Mouse (Mus musculus): Measurements from ENCODE around the gene Coil. TPM values are rescaled to one million over a fixed set of nuclear protein-coding genes. Genes with fewer than 3 reads are reported as not detected.
"Not testable (repeated sequence)": the region's sequence is repeated elsewhere in the genome, so short reads cannot be mapped to it uniquely, and the experiment has no call there.

Gene Coil
- polyA plus RNA-seq, 1 experiment from 2014 or later: 21.3 TPM

GRCm38 (mm10) chr11:89034592-89034991 is 64.5 kb downstream of the Coil start:
- Histone ChIP-seq H3K9ac (ENCODE audit: low read length) (no peak overlapping the region), H3K36me3 (ENCODE audit: control insufficient read depth, insufficient read depth, low read length) (no peaks in the 10 kb centered on the region), H3K27ac (ENCODE audit: low read depth, low read length) (no peak overlapping the region), H3K4me2 (ENCODE audit: low read depth) (no peak overlapping the region), H3K9me3 (ENCODE audit: control insufficient read depth, low read length) (no peaks in the 10 kb centered on the region), H3K4me3 (ENCODE audit: low read depth, low read length) (no peak overlapping the region), H3K27me3 (ENCODE audit: control insufficient read depth, insufficient read depth, low read length) (no peaks in the 10 kb centered on the region), H3K4me1 (ENCODE audit: control insufficient read depth, insufficient read depth, low read length) (no peaks in the 10 kb centered on the region)
- DNase-seq (ENCODE audit: low spot score) (no peak), ATAC-seq (ENCODE audit: insufficient read depth, low FRiP score, low TSS enrichment) (no peak)

GRCm38 (mm10) chr11:89035552-89035951 is 65.5 kb downstream of the Coil start:
- Histone ChIP-seq H3K9ac (ENCODE audit: low read length) (no peak overlapping the region), H3K27me3 (ENCODE audit: control insufficient read depth, insufficient read depth, low read length) (no peaks in the 10 kb centered on the region)

GRCm38 (mm10) chr11:89038496-89038895 is 68.4 kb downstream of the Coil start:
- 85% methylated on average over 6 of the region's 6 CpGs for WGBS
- ATAC-seq (ENCODE audit: insufficient read depth, low FRiP score, low TSS enrichment): no peak
- H3K4me1 ChIP-seq (ENCODE audit: control insufficient read depth, insufficient read depth, low read length): no peaks in the 10 kb centered on the region

More at GRCm38 (mm10) chr11:89035552-89035951, 65.5 kb downstream of the Coil start:
- H3K9me3 ChIP-seq (ENCODE audit: control insufficient read depth, low read length): no peaks in the 10 kb centered on the region
- WGBS: 86% methylated on average over 3 of the region's 3 CpGs
- ATAC-seq (ENCODE audit: insufficient read depth, low FRiP score, low TSS enrichment) (no peak), DNase-seq (ENCODE audit: low spot score) (no peak)
- peaks cover 2% of the 10 kb centered on the region; the same call in 1 of the 2 replicates for H3K36me3 ChIP-seq (ENCODE audit: control insufficient read depth, insufficient read depth, low read length)
- H3K4me2 ChIP-seq (ENCODE audit: low read depth): no peak overlapping the region
- no peak overlapping the region for H3K4me3 ChIP-seq (ENCODE audit: low read depth, low read length)
- H3K4me1 ChIP-seq (ENCODE audit: control insufficient read depth, insufficient read depth, low read length): no peaks in the 10 kb centered on the region
- no peak overlapping the region for H3K27ac ChIP-seq (ENCODE audit: low read depth, low read length)

GRCm38 (mm10) chr11:89039325-89039724 is 69.3 kb downstream of the Coil start:
- H3K9me3 ChIP-seq (ENCODE audit: control insufficient read depth, low read length): no peaks in the 10 kb centered on the region
- DNase-seq (ENCODE audit: low spot score) (peak; percentile 54), ATAC-seq (ENCODE audit: insufficient read depth, low FRiP score, low TSS enrichment) (no peak)
- no peaks in the 10 kb centered on the region for H3K27me3 ChIP-seq (ENCODE audit: control insufficient read depth, insufficient read depth, low read length)
- H3K9ac ChIP-seq (ENCODE audit: low read length): no peak overlapping the region
- no peaks in the 10 kb centered on the region for H3K4me1 ChIP-seq (ENCODE audit: control insufficient read depth, insufficient read depth, low read length)
- no peak overlapping the region for H3K4me2 ChIP-seq (ENCODE audit: low read depth)
- peaks cover 2% of the 10 kb centered on the region; the same call in 1 of the 2 replicates for H3K36me3 ChIP-seq (ENCODE audit: control insufficient read depth, insufficient read depth, low read length)
- no peak overlapping the region for H3K27ac ChIP-seq (ENCODE audit: low read depth, low read length)
- 40% methylated on average over 3 of the region's 3 CpGs for WGBS
- no peak overlapping the region for H3K4me3 ChIP-seq (ENCODE audit: low read depth, low read length)

More at GRCm38 (mm10) chr11:89038496-89038895, 68.4 kb downstream of the Coil start:
- H3K4me2 ChIP-seq (ENCODE audit: low read depth): no peak overlapping the region
- no peak for DNase-seq (ENCODE audit: low spot score)
- H3K9me3 ChIP-seq (ENCODE audit: control insufficient read depth, low read length): no peaks in the 10 kb centered on the region
- H3K27ac ChIP-seq (ENCODE audit: low read depth, low read length): no peak overlapping the region
- no peak overlapping the region for H3K9ac ChIP-seq (ENCODE audit: low read length)
- no peak overlapping the region for H3K4me3 ChIP-seq (ENCODE audit: low read depth, low read length)
- H3K27me3 ChIP-seq (ENCODE audit: control insufficient read depth, insufficient read depth, low read length): no peaks in the 10 kb centered on the region
- H3K36me3 ChIP-seq (ENCODE audit: control insufficient read depth, insufficient read depth, low read length): peaks cover 2% of the 10 kb centered on the region; the same call in 1 of the 2 replicates

- not testable (repeated sequence) for ATAC-seq (ENCODE audit: insufficient read depth, low FRiP score, low TSS enrichment); H3K27ac ChIP-seq (ENCODE audit: low read depth, low read length); H3K9ac ChIP-seq (ENCODE audit: low read length); H3K4me2 ChIP-seq (ENCODE audit: low read depth); H3K36me3 ChIP-seq (ENCODE audit: control insufficient read depth, insufficient read depth, low read length); DNase-seq (ENCODE audit: low spot score); H3K9me3 ChIP-seq (ENCODE audit: control insufficient read depth, low read length); H3K4me3 ChIP-seq (ENCODE audit: low read depth, low read length); H3K4me1 ChIP-seq (ENCODE audit: control insufficient read depth, insufficient read depth, low read length); H3K27me3 ChIP-seq (ENCODE audit: control insufficient read depth, insufficient read depth, low read length)
- 93% methylated on average over 6 of the region's 7 CpGs for WGBS
Observed at GRCm38 (mm10) chr11:89041073-89041472, 71.0 kb downstream of the Coil start.

Other genes starting within 250 kb of the Coil start
- 18.0 and 19.5 TPM in 2 replicates for gene Akap1, start 105.7 kb upstream of the Coil start, polyA plus RNA-seq (2014; fragmentation: Nextera tagmentation; extraction: Ambion mirVana)
- 55.3 and 57.7 TPM in 2 replicates for gene Scpep1, start 14.8 kb upstream of the Coil start, polyA plus RNA-seq (2014; fragmentation: Nextera tagmentation; extraction: Ambion mirVana)
- not detected in 2 replicates for gene Elobl, start 3.3 kb upstream of the Coil start, polyA plus RNA-seq (2014; fragmentation: Nextera tagmentation; extraction: Ambion mirVana)
- gene Trim25, start 29.1 kb downstream of the Coil start, polyA plus RNA-seq (2014; fragmentation: Nextera tagmentation; extraction: Ambion mirVana): 2.5 and 3.0 TPM in 2 replicates
- gene Dgke, start 96.6 kb downstream of the Coil start, polyA plus RNA-seq (2014; fragmentation: Nextera tagmentation; extraction: Ambion mirVana): 6.6 and 6.9 TPM in 2 replicates
- not detected in 2 replicates for gene Gm525, start 103.6 kb downstream of the Coil start, polyA plus RNA-seq (2014; fragmentation: Nextera tagmentation; extraction: Ambion mirVana)

Measured in neural tube, embryonic 11.5 days (tissue).